Mouse (Mus musculus) NIH3T3 (cell line): Measurements from ENCODE around the gene Pcolce.

Source experiments
- DNase-seq: peaks from one replicate; pipeline ENCODE4 v3.0.0-alpha.2; 2012; ENCODE audit warnings: low read depth

Pcolce gene

GRCm38 (mm10) chr5:137595921-137596320, 17.7 kb downstream of the Pcolce start:
- no peak for DNase-seq

GRCm38 (mm10) chr5:137590507-137590906, 23.1 kb downstream of the Pcolce start:
- peak; percentile 23 for DNase-seq

- peak; percentile 77 for DNase-seq
Observed at GRCm38 (mm10) chr5:137584976-137585375, 28.6 kb downstream of the Pcolce start.

- no peak for DNase-seq
Observed at GRCm38 (mm10) chr5:137583670-137584169, 29.9 kb downstream of the Pcolce start.

- DNase-seq, result no peak
Observed at GRCm38 (mm10) chr5:137582702-137583101, 30.9 kb downstream of the Pcolce start.

GRCm38 (mm10) chr5:137580246-137580645, 33.3 kb downstream of the Pcolce start:
- DNase-seq, result no peak

GRCm38 (mm10) chr5:137574470-137574901, 39.1 kb downstream of the Pcolce start:
- no peak for DNase-seq

GRCm38 (mm10) chr5:137570691-137571586, 42.6 kb downstream of the Pcolce start:
- no peak for DNase-seq

- DNase-seq, result no peak
Observed at GRCm38 (mm10) chr5:137570181-137570580, 43.4 kb downstream of the Pcolce start.

- DNase-seq, result peak; percentile 67
Observed at GRCm38 (mm10) chr5:137569665-137570064, 43.9 kb downstream of the Pcolce start, which contains the start of gene Tfr2. Gene Tfr2, plus strand, starts transcription at chr5:137569840.

- no peak for DNase-seq
Observed at GRCm38 (mm10) chr5:137569031-137569430, 44.6 kb downstream of the Pcolce start.

GRCm38 (mm10) chr5:137568223-137568798, 45.3 kb downstream of the Pcolce start:
- no peak for DNase-seq

GRCm38 (mm10) chr5:137566416-137566815, 47.2 kb downstream of the Pcolce start:
- no peak for DNase-seq

- DNase-seq, result no peak
Observed at GRCm38 (mm10) chr5:137565744-137566143, 47.8 kb downstream of the Pcolce start.

GRCm38 (mm10) chr5:137562965-137563364, 50.6 kb downstream of the Pcolce start:
- no peak for DNase-seq

GRCm38 (mm10) chr5:137561556-137561955, 52.0 kb downstream of the Pcolce start:
- no peak for DNase-seq
